Mouse (Mus musculus): ENCODE data around the gene Gm21954. TPM values are rescaled to one million over a fixed set of nuclear protein-coding genes. Genes with fewer than 3 reads are reported as not detected.

The Gm21954 gene
- total RNA-seq, 4 experiments from 2014 or later = not detected

- DNase-seq (ENCODE audit: low spot score in 2 of 2) = no peak
Observed at GRCm38 (mm10) chr3:55462904-55463668, 8.9 kb downstream of the Gm21954 start.

DNA sequence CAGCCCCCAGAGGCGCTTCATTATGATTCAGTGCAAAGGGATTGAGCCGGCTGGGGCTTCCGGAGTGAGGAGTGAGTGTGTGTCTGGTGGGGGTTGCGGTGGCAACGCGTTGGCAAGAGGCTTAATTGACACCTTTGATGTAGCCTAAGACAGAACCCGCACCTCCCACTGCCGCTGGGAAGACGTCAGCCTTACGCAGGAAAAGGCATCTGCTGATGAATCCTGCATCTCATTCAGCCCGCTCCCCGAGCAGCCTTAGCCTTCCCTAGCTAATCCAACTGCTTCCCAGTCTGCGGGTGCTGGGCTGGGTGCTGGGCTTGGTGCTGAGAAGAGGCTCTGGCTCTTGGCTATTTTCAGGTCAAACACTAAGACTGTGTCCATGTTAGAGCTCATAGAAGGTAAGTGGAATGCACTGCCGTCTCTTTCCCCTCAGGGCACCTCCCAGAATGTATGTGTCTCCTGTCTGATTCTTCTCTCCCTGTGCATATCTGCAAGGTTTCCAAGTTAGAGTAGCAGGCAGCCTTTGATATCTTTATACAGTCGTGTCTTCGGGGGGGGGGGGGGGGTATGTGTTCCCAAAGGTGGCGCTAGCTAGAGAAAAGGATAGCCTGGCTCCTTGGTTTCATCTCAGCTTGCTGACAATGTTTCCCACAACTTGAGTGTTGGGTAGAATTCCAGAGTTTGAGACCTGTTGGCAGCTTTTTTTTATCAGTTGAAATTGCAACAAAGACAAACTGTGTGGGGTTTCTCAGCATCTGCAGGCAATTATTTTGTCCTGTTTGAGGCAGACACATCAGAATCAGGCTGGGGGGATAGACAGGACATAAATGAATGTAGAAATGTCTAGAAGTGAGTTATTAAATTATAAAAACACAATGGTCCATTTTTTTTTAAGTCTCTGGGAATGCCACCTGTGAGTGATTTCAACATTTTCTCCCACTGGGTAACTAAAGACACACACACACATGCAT is 10.0 kb downstream of the Gm21954 start:
- DNase-seq (ENCODE audit: low spot score in 2 of 2) = no peak

DNA sequence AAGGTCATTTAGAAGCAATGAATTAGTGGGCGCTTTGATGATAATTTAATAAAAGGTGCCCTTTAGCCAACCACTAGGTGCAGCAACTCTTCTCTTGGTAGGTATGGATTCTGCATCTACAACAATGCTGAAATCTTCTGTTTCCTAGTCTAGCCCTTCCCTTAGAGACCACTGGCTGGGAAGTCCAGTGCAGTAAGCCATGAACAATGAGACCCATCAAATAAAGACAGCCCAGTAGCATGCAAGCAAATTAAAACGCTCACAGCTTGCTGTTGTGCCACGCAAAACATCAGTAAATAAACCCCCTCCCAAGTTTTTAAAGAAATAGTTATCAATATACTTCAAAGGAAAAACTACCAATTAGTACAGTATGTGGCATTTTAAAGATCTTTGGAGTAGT is 10.9 kb downstream of the Gm21954 start:
- no peak for DNase-seq (ENCODE audit: low spot score in 2 of 2)

- DNase-seq (ENCODE audit: low spot score in 2 of 2) = no peak
Observed at GRCm38 (mm10) chr3:55452464-55452863, 19.5 kb downstream of the Gm21954 start.

DNA sequence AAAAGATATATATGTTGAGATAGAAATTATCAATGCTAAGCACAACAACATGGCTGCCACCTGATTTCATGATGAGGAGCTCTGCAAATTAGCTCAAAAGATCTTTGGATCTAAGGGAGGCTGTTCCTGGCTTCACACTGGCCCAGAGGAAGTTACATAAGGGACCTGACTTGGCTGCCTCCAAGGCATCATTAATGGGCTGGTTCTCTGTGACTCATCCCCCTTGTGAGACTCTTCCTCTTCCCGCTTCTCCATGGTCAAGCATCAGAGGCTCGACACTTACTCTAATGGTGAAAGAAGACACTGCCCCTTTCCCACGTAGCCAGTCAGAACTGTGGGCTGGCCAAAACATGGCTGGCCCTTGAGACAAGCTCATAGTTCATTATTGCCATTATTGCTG is 20.1 kb downstream of the Gm21954 start:
- DNase-seq (ENCODE audit: low spot score in 2 of 2) = no peak

GRCm38 (mm10) chr3:55451035-55451434 is 21.0 kb downstream of the Gm21954 start:
- DNase-seq (ENCODE audit: low spot score in 2 of 2) = no peak

- no peak for DNase-seq (ENCODE audit: low spot score in 2 of 2)
Observed at GRCm38 (mm10) chr3:55449148-55449547, 22.9 kb downstream of the Gm21954 start.

DNA sequence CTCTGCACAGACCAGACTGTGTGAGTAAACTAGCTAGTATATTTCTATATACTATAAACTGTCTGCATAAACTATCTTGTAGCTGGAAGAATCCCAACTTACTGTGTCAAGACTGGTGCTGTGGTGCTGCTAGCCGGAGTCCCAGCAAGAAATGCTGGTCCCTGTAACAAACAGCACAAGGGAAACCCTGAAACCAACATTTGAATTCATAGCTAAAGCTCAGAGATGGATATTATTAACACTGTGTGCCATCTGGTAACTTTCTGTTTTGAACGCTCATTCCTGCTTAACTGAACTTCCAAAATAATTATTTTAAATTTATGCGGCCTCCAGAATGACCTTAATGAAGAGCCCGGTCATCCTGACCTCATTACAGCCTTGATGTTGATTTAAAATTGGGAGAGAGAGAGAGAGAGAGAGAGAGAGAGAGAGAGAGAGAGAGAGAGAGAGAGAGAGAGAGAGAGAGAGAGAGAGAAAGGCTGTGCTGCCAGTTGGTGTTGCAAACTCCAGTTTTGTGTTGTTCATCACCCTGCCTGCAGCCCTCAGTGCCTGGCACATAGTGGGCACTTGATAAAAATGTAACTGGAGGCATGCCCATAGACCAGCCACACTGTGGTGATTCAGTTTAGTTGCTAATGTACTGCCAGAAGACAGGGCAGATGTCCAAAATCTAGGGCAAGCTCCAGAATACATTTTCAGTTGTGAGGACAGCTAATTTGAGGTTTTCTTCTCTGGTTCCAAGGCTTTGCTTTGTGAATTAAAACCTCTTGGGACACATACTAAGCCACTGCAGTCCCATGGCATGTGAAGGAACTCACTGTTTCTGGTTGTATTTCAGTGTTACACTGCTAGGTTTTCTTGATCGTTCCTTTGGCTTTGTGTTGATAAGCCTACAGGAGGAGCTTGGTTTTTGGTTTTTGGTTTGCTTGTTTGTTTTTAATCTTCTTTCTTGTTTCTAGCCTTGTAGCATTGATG is 24.2 kb downstream of the Gm21954 start:
- no peak for DNase-seq (ENCODE audit: low spot score in 2 of 2)

DNA sequence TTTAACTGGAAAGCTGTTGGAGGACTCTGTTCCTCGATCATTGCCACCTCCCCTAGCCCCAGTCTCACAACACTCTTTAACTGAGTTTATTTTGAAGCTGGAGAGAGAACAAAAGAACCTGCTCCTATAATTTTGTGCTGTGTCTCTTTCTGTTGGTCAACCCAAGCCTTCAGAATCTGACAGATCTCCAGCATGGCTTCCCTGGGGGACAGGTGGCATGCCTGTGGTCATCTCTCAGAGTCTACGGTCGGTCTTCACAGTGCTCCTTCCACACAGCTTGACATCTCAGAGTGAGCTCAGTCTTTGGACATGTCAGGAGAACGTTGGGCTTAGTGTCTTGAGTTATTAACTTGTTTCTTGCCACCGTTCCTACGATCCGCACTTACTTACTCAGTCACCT is 25.3 kb downstream of the Gm21954 start:
- DNase-seq (ENCODE audit: low spot score in 2 of 2) = no peak

GRCm38 (mm10) chr3:55443725-55444124 is 28.3 kb downstream of the Gm21954 start:
- DNase-seq (ENCODE audit: low spot score in 2 of 2) = no peak

DNA sequence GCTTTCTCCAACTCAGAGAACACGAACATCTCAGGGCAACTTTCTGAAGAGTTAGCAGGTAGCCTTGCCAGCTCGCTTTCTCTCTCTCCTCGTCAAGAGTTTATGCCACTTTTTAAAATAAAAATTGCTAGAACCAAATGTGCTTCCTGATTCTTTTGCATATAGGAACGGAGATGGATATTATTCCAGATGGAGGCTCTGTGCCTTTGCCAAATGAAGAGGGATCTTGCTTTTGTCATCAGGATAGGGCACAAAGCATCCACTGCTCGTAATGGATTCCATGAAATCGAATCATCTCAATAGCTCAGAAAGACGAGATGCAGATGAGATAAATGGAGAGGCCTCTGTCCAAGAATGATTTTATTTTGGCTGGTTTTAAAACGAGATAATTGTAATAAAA is 28.7 kb downstream of the Gm21954 start:
- no peak for DNase-seq (ENCODE audit: low spot score in 2 of 2)

DNA sequence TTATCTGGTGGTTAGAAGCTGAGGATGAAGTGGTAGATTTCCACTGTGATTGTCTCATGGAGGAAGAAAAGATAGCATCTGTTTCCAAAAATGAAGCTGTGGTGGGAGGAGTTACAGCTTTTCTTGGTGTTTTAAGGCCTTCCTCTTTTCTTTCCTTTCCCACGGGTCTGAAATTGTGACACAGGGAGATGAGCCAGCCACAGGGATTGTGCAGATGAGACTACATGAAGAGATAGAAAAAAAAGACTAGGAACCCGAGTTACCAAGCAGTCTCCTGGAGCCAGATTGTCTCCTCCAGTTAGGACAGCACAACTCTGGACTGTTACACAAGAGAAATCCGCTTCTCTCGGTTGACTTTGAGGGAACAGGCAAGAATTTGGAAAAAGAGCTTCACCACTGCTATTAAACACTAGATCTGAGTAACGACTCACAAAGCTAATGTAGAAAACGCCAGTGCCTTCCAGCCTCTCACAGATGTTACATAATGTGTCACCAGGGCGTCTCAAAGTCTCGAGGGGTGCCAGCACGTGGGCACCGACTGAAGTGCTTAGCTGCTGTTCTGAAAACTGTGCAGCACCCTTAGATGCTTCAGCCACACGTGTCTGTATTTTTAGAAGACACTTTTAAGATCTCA is 29.9 kb downstream of the Gm21954 start:
- DNase-seq (ENCODE audit: low spot score in 2 of 2) = no peak

- DNase-seq (ENCODE audit: low spot score in 2 of 2) = no peak
Observed at GRCm38 (mm10) chr3:55440342-55440741, 31.7 kb downstream of the Gm21954 start.

- DNase-seq (ENCODE audit: low spot score in 2 of 2) = no peak
Observed at GRCm38 (mm10) chr3:55438824-55439446, 33.1 kb downstream of the Gm21954 start.

GRCm38 (mm10) chr3:55434276-55434675 is 37.7 kb downstream of the Gm21954 start:
- no peak for DNase-seq (ENCODE audit: low spot score in 2 of 2)

- DNase-seq (ENCODE audit: low spot score in 2 of 2) = no peak
Observed at GRCm38 (mm10) chr3:55431223-55431622, 40.8 kb downstream of the Gm21954 start.

DNA sequence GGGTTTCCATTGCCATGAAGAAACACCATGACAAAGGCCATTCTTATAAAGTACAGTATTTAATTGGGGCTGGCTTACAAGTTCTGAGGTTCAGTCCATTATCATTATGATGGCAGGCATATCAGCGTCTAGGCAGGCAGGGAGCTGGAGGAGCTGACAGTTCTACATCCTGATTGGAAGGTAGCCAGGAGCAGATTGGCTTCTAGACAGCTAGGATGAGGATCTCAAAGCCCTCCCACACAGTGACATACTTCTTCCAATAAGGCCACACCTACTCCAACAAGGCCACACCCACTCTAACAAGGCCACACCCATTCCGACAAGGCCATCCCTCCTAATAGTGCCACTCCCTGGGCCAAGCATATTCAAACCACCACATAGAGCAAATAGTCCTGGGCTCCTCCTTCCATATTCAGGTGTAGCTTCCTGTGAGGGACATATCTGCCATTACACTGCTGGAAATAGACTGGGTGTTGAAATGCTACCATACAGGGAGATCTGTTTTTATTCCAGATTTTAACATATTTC is 41.9 kb downstream of the Gm21954 start:
- DNase-seq (ENCODE audit: low spot score in 2 of 2) = no peak

DNA sequence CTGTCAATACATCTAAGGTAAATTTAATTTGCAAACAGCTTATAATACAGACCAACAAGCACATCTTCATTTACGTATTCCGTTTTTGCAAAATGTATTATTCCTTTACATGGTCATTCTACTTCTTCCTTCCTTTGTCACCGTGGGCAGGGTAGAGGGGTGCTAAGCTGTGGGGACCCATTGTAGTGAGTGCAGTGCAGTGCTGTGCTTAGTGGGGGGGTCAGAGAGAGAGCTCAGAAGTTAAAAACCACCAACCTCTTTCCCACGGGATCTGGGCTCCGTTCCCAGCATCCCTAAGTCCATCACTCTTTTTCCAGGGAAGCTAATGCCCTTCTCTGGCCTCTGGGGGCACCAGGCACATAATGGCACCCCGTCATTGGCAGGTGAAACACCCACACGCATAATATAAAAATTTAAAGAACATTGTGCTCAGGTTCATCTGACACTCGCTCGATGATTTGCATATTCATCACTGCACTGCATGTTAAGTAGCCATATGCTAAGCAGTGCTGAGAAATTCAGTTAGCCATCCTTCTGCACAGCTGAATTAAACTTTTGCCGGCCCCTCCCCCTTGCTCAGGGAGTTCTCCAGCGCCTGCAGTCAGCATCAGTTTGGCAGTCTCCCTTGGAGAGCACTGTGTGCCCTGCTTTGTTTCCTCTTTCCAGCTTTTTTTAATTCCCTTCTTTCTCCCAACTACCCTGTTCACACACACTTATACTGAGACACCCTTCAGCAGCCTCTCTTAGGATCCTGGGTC is 48.2 kb downstream of the Gm21954 start:
- DNase-seq (ENCODE audit: low spot score in 2 of 2) = no peak

DNA sequence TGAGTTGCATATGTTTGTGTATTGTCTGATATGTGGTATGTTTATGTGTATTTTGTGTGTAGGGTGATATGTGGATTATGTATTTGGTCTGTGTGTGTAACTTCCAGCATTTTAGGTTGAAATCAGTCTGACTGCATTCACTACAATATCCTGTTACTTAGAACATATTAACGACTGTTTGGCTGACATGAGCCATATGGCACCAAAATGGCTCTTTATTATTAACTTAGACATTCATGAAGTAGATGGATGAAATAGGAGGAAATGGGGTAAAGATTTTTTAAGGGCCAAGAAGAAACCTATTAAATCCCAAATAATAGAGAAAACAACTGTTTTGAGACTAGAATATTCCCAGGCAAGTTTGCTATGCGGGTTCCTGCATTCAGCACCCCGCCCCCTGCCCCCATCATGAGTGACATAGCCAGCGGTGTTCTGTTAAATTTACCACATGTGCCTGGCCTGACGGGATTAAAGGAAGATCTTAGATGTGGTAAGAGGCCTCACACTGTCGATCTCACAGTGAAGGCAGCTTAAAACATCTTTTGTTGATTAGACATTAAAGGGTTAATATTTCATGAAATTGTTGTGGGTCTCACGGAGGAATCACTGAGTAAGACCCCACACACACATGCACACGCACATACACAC is 51.5 kb downstream of the Gm21954 start:
- DNase-seq (ENCODE audit: low spot score in 2 of 2) = no peak

All from gastrocnemius, adult 8-10 months (tissue).